Mouse (Mus musculus) 3T3-L1 (cell line): Measurements from ENCODE around the gene Tead4.
"Not testable (repeated sequence)": the region's sequence is repeated elsewhere in the genome, so short reads cannot be mapped to it uniquely, and the experiment has no call there.

Experiments used
- DNase-seq: peaks from one replicate; pipeline ENCODE4 v3.0.0-alpha.2; 2015; ENCODE audit warnings: low read depth, low spot score

Gene Tead4

DNA sequence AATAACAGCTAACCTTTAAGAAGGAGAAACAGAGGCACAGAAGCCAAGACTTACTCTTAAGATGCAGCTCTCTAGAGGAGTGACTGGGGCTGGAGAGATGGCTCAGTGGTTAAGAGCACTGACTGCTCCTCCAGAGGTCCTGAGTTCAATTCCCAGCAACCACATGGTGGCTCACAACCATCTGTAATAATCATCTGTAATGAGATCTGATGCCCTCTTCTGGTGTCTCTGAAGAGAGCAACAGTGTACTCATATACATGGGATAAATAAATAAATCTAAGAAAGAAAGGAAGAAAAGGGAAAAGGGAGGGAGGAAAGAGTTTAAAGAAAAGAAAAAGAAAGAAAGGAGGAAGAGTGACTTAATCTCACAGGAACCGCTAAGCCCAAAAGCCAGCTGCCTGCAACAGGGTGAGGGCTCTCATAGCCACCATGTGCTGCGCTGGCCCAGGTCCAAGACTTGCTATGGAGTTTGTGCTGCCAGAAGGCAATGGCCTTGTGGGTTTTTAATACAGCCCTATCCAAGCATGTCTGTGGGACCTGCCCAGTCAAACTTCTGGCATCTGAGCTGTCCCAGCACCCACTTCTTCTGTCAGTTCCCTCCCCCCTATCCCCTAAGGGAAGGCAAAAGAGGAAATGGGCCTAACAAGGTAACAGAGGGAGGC, 63.4 kb downstream of the Tead4 start:
- peak; percentile 32 for DNase-seq

DNA sequence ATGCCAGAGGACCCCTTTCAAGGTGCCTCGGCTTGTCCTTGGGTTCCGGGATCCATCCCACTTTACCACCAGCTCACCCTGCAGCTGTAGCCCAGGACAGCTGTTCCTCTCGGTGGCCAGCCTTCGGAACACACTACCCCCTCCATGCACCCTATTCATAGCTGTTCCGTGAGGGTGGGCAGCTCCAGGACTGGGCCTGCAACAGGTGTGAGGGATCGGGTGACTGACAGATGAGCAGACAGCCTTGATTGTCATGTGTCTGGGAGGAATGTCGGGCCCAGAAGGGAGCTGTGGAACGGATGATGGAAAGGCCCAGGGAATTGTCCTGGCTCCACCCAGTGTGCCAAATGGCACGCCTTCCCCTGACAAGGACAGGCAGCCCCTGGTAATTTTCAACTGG, 64.0 kb downstream of the Tead4 start:
- no peak for DNase-seq

DNA sequence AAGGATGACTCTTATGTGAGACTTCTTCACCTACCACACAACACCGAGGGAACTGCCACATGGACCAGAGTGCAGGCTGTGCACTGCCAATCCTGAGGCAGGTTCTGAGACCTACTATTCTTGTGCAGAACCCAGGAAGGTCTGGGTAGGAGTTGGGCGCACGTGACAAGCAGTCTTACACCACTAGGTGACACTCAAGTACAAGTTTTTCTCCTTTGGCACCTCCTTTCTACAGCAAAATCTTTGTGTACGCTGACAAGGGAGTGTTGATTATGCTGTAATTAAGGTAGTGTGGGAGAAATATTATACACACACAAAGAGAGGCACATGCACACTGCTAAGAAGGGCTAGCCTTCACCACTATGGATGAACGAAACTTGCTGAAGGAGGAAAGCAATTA, 66.4 kb downstream of the Tead4 start:
- peak; percentile 77 for DNase-seq

DNA sequence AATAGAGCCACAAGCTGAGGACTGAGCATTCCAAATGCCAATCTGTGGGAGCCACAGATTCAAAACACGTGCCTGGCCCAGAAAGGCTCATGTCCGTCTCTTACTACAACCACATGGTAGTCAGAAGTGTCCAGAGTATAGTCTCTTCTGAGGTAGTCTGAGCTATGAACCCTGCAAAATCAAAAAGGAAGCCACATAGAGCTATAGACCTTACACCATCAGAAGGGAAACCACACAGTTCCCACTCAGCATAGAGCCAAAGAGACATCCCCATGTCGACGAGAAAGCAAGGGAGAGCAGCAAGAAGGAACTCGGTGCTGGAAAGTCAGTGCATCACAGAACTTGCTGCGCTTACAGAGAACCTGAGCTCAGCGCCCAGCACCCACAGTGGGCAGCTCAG, 68.4 kb downstream of the Tead4 start:
- DNase-seq, result no peak

DNA sequence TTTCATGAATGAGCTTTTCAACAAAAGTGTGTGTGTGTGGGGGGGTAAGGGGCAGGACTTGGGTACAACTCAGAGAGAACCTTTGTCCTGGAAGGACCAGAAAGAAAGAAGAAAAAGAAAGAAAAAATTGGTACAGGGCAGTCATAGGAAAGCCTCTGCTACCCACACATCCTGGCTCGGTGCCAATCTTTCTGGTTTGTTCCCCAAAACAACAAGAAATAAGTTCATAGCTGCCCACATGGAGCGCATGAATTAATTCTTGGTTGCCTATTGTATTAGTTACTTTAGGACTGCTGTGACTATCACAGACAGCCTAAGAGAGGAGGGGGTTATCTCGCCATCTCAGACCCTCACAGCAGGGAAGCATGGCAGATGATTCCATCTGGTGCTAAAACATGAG, 68.9 kb downstream of the Tead4 start:
- DNase-seq, result no peak

DNA sequence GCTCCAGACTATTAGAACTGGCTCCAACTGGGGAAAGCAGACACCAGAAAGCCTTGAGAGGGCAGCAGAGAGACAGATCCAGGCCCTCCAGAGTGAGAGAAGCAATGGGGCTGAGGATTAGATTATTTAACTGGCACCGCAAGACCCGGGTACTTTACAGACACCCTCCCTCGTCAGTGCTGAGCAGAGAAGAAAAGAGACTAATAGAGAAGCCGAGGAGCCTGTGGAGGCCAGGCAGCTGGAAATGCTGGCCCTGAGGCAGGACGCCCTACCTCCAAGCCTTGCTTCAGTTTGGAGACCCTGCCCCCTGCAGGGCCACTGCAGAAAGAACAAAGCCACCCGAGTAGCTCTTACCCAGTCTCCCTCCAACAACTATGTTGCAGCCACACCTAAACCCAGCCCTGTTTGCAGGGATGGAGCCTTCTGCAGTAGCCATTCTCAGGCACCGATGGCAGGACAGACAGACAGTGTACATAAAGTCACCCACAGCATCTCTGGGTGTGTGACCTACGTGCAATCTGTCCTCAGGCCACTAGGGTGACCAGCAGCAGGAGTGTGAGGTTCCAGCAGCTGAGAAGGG, 73.1 kb downstream of the Tead4 start:
- DNase-seq, result peak; percentile 53

DNA sequence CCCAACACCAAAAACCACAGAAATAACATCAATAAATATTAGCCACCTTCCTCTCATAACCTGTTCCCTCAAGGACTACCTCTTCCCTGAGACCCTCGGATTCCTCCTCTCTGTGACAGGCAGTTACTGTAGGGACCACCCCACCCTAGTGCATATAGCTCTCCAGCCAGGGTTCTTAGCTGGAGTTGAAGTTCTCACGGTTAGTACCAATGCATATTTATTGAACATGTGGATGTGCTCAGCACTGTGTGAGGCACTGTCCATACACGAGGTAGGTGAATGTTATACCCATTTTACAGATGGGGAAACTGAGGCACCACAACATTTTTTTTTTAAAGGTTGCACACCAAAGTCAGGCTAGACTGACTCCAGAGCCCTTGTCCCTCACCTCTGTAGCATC, 73.7 kb downstream of the Tead4 start:
- no peak for DNase-seq

DNA sequence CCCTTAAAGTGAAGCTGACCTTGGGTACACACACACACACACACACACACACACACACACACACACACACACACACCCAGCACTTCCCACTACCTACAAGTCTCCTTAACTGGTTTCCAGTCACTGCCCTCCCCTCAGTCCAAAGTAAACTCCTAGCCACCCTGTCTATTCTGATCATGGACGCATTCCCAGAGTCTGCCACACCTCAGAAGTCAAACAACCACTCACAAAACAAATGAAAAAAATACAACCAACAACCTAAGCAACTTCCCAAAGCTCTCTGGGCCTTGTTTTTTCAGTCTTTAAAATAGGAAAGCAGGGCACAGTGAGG, 74.8 kb downstream of the Tead4 start:
- no peak for DNase-seq

DNA sequence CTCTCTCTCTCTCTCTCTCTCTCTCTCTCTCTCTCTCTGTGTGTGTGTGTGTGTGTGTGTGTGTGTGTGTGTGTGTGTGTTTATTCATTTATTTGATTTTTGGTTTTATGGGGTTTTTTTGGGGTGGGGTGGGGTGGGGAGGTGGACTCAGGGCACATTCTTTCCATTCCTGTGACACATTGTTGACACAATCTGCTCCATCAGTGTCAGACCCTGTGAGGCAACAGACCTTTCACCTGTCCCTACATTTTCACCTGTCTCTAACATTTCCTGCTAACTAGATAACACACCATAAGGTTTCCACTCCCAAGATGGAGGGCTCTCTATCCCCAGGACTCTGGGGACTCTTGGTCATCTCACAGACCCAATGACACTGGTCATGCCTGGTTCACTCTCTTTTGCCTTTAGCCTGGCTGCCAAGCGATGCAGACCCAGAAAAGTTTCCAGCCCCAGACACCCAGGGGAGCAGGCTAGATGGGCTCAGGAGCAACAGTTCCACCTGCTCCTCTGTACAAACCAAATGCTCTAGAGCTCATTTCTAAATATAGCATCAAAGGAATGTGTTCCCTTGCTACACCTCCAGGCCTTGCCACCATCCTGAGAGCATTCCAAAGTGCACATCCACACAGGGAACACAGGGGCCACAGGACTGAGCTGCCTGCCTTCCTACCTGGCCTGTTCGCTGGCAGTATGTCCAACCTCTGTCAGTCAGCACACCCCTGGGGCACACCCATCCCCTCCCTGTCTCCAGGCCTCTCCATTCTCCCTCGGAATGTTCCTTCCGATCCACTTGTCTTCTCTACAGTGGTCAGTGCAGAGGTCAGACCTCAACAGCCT, 75.4 kb downstream of the Tead4 start:
- DNase-seq, result no peak

DNA sequence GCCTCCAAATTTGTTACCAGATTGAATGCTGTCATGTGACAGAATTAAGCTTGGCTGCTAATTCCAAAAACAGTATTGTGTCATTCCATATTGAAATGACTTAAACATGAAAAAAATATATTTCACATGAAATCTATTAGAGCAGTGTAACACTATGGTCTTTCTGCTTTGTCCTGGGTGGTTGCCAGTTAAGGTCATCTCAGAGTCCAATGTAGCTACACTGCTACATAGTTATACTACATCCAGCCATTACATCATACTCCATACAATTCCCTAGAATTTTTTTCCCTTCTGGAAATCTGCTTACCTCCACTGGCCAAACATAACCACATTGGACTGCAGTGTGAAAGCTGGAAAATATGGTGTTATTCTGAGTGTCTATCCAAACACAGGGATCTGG, 77.5 kb downstream of the Tead4 start:
- DNase-seq, result no peak

DNA sequence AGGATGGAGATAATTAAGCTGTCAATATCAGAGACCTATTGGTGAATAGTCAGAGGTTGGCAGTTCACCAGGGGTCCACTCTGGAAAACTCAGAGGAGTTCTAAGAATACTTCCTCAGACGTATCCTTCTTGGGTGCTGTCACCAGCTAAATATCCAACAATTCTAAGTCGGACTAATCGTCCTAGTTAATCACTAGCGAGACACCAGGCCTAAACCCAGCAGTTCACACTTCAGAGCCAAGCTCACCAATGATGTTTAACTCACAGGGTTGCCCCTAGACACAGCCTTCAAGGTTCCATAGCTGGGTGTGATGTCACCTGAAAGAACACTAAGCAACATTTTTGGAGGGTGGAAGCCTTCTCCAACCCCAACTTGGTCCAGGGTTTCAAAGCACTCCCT, 85.6 kb downstream of the Tead4 start:
- DNase-seq, result not testable (repeated sequence)

DNA sequence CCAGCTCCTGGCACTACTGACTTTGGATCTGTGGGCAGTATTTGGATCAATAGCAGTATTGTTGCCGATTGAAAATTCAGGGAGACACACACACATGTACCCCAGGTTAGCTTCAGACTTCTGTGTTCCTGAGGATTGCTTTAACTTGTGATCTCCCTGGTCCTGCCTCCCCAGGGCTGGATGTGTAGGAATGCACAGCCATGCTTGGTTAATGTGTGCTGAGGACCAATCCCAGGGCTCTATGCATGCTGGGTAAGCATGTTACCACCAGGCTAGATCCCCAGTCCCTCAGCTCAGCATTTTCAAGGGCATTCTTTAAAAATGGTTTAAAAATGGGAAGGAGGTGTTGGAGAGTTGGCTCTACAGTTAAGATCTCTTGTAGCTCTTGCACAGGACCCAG, 91.4 kb downstream of the Tead4 start:
- DNase-seq, result not testable (repeated sequence)

DNA sequence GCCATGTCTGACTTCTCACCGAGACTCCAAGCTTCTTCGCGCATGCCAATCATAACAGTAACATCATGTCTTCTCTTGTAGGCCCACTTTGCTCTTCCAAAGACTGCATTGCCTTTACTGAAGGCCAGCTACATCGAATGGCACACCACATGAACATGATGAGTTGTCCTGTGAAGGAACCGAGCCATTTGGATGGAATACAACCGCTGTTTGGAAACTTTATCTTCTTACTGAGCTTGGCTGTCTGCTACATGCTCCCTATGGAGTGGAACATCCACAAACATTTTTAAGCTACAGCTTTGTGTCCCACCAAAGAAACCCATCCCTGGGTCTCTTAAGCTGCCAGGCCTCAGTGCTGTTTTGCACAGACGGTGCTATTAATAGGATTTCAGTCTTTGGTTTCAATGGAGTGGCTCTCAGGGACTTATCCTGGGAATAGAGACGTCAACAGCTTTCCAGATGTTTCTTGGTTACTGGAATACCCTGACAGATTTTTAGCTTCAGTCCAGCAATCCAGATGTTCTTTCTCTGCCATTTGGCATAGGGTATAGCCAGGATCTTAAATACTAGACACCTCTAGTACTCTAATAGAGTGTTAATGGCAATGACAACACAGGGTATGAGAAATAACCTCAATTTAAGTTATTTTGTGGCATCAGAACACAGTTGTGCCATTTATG, 92.0 kb downstream of the Tead4 start:
- DNase-seq, result peak; percentile 53

DNA sequence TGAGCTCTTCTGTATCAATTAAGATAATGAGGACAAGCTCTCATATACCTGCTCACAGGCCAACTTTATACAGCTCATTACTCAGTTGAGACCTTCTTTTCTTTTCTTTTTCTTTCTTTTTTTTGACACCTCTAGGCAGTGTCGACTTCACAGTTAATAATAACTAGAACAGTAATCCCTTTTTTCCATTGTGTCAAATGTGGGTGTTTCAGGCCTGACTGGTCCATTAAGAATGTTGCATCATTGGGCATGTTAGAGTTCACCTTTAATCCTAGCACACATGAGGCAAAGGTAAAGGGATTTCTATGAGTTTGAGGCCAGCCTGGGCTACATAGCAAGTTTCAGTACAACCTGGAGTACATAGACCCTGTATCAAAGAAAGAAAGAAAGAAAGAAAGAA, 97.1 kb downstream of the Tead4 start:
- DNase-seq, result no peak

DNA sequence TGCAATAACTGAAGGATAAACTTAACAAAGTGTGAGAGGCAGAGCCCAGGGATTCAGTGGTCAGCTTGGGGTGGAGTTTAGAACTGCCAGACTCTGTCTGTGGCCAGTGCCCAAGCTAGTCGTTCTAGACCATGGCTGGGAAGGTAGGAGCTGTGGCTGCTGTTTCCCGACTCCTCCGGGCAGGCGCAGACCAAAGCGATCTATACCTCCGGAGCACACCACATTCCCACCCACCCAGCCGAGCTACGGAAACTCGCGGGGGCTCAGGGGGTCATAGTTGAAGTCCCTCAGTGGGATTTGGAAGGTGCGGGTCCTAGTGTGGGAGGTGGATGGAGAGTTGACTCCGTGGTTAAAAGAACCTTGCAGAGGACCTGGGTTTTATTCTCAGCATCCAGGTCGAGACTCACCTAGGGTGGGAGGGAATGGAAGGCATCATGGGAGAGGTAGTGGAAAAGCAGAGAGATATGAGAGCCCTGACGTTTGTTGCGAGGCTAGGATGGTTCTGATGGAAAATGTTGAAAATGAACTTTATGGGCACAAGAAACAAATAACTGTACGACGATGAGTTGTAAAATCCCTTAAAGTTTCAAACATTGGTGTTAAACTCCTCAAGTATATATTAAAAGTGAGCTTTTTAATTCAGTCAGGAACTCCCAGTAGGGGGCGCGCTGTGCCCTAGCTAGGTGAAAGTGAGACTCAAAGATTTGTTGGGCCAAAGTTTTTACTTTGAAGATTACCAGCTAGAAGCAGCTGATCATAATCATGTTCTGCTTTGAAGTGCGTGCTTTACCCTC, 99.6 kb downstream of the Tead4 start:
- DNase-seq, result peak; percentile 94

DNA sequence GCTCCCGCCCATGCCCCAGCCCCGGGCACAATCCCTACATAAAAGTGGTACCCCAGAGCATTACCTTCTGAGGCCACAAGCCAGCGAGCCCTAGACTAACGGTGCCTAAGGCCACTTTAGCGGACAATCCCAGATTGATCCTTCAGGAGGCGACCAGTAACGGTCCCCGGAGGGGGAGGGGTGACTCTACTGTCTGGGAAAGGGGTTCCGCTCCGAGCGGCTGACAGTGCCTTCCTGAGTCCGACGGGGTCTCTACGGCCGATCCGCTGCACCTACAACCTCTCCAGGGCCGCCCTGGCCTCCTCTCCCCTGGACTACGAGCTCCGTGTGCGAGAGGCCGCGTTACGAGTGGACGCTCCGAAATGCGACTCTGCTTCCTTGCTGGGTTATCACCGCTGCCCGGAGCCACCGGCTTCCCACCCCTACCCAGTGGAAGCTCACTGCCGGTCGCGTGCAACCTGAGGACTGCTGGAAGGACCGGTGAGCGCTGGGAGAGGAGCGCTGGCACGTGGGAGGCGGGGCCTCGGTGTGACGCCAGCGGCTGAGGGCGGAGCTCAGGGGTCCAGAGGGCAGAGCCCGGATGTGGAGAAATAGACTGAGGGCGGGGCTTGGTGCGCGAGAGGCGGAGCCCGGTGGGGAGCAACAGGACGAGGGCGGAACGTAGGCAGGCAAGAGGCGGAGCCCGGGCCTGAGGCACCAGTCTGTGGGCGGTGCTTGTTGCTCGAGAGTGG, 100.3 kb downstream of the Tead4 start:
- peak; percentile 100 for DNase-seq

DNA sequence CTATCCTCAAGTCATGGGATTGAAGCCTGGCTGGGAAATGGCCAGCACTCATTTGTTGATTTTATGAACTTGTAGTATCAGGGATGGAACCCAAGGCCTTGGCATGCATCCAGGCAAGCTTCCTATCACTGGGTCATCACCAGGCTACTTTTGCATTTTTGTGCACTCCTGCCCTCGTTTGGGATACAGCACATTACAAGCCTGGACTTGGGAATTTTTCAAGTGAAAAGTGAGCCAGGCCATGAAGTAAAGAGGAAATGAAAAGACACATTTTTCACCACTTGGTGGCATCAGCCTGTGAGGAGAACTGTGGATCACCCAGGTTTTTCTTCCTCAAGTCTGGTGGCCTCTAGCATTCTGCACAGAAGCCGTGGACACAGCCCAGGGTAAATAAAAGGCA, 117.1 kb downstream of the Tead4 start:
- DNase-seq, result no peak

DNA sequence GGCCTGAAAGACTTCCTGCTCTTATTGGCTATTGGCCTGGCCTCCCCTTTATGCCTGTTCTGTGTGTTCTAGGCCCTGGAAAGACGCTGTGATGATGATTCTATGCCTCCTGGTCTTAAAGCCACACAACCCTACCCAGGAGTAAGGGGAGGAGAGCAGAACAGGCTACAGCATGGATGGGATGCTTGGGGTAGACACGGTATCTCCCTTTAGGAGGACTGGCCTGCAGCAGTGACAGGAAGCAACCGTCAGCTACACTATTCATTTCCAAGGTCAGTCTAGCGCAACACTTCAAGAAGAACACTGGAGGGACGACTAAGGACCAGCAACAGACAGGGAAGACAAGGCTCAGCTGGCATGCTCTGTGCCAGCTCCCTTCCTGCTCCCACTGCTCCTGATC, 119.4 kb downstream of the Tead4 start:
- no peak for DNase-seq

DNA sequence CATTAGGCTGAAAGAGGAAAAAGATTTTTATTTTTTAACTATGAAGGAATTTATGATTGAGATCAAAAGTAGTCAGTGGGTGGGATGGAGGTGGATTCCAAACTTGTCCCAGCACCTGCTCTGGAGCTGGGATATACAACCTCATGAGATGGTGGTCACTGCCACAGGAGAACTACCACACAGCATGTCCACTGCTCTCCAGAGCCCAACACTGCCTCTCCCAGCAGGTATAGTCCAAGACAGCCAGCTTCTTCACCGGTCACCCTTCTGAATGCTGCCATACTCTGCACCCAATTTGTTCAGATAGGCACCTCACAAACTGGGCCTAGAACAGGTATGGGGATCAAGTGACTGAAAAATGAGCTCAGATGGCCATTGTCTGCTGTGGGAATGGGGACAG, 121.0 kb downstream of the Tead4 start:
- DNase-seq, result no peak

DNA sequence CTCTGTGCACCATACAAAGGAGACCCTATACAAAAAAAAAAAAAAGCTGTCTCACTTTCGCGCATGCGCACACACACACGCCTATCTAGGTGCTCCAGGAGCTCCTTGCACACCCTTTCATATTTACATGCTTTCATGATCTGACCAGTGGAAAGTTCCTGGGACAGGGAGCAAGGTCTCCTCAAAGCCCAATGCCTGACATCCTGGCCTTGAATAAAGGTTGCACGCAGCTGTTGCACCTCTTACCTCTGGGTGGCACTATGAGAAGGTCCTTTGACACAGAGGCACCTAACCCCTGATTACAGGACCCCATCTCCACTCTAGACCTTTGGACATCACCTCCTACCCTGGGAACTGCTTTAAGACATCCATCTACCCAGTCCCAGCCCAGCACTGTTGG, 121.4 kb downstream of the Tead4 start:
- no peak for DNase-seq

DNA sequence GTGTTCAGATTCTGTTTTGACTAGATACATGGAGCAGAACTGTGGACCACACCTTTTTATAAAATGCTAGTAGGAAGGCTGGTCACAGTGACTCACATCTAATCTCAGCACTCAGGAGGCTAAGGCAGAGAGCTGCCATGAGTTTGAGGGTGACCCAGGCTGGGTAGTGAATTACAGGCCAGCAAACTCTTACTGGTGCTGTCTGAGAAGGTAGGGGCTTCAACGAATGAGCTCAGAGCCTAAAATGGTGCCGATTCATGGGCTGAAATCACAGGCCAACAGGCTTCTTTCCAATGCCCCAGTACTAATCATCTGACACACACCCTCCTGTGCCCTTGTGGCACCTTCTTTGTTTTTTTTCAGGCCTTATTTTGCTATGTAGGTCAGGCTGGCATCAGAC, 121.9 kb downstream of the Tead4 start:
- peak; percentile 30 for DNase-seq
